Mouse (Mus musculus): ENCODE measurements around the gene Cd160. TPM values are rescaled to one million over a fixed set of nuclear protein-coding genes. Genes with fewer than 3 reads are reported as not detected.

The Cd160 gene
- polyA plus RNA-seq, 1 experiment from 2014 or later, result 0.14 TPM

- no peaks in the 10 kb centered on the region for H3K27me3 ChIP-seq
- H3K36me3 ChIP-seq, result no peaks in the 10 kb centered on the region
- no peak overlapping the region for H3K27ac ChIP-seq (replicated peaks)
- no peak overlapping the region for H3K4me2 ChIP-seq
- no peak for ATAC-seq (ENCODE audit: low read depth)
- H3K4me1 ChIP-seq (replicated peaks), result no peaks in the 10 kb centered on the region
- no peak overlapping the region for H3K9ac ChIP-seq
- no peak overlapping the region for H3K4me3 ChIP-seq
- no peaks in the 10 kb centered on the region for H3K9me3 ChIP-seq
- WGBS, result 87% methylated on average over 7 of the region's 8 CpGs
Measured at GRCm38 (mm10) chr3:96848470-96848869, 19.3 kb upstream of the Cd160 start.

- no peak for ATAC-seq (ENCODE audit: low read depth)
- Histone ChIP-seq H3K27me3 (no peaks in the 10 kb centered on the region), H3K9ac (no peak overlapping the region), H3K36me3 (no peaks in the 10 kb centered on the region), H3K4me1 (replicated peaks) (no peaks in the 10 kb centered on the region), H3K4me2 (no peak overlapping the region), H3K9me3 (no peaks in the 10 kb centered on the region), H3K4me3 (no peak overlapping the region), H3K27ac (replicated peaks) (no peak overlapping the region)
- WGBS, result 25% methylated on average over 6 of the region's 6 CpGs
Measured at GRCm38 (mm10) chr3:96847661-96848060, 18.5 kb upstream of the Cd160 start.

- no peak overlapping the region for H3K4me2 ChIP-seq
- no peak for ATAC-seq (ENCODE audit: low read depth)
- no peaks in the 10 kb centered on the region for H3K9me3 ChIP-seq
- H3K36me3 ChIP-seq, result no peaks in the 10 kb centered on the region
- H3K27me3 ChIP-seq, result no peaks in the 10 kb centered on the region
- no peak overlapping the region for H3K9ac ChIP-seq
- no peak overlapping the region for H3K4me3 ChIP-seq
- 90% methylated on average over 12 of the region's 12 CpGs for WGBS
- no peak overlapping the region for H3K27ac ChIP-seq (replicated peaks)
- H3K4me1 ChIP-seq (replicated peaks), result no peaks in the 10 kb centered on the region
Measured at GRCm38 (mm10) chr3:96846985-96847384, 17.8 kb upstream of the Cd160 start.

- Histone ChIP-seq H3K4me2 (no peak overlapping the region), H3K4me3 (no peak overlapping the region), H3K27ac (replicated peaks) (no peak overlapping the region), H3K9ac (no peak overlapping the region), H3K36me3 (no peaks in the 10 kb centered on the region), H3K27me3 (no peaks in the 10 kb centered on the region), H3K4me1 (replicated peaks) (no peaks in the 10 kb centered on the region), H3K9me3 (no peaks in the 10 kb centered on the region)
- ATAC-seq (ENCODE audit: low read depth), result no peak
- 89% methylated on average over 9 of the region's 9 CpGs for WGBS
Measured at GRCm38 (mm10) chr3:96845806-96846205, 16.7 kb upstream of the Cd160 start.

GRCm38 (mm10) chr3:96845191-96845590, 16.0 kb upstream of the Cd160 start:
- Histone ChIP-seq H3K9me3 (no peaks in the 10 kb centered on the region), H3K27ac (replicated peaks) (no peak overlapping the region), H3K4me2 (no peak overlapping the region), H3K9ac (no peak overlapping the region), H3K36me3 (no peaks in the 10 kb centered on the region), H3K4me3 (no peak overlapping the region), H3K27me3 (no peaks in the 10 kb centered on the region), H3K4me1 (replicated peaks) (no peaks in the 10 kb centered on the region)
- WGBS, result 90% methylated on average over 6 of the region's 6 CpGs
- ATAC-seq (ENCODE audit: low read depth), result no peak

- no peaks in the 10 kb centered on the region for H3K4me1 ChIP-seq (replicated peaks)
- no peak for ATAC-seq (ENCODE audit: low read depth)
- no peak overlapping the region for H3K27ac ChIP-seq (replicated peaks)
- H3K4me2 ChIP-seq, result no peak overlapping the region
- WGBS, result 82% methylated on average over 7 of the region's 7 CpGs
- no peaks in the 10 kb centered on the region for H3K9me3 ChIP-seq
- no peaks in the 10 kb centered on the region for H3K36me3 ChIP-seq
- H3K4me3 ChIP-seq, result no peak overlapping the region
- H3K27me3 ChIP-seq, result no peaks in the 10 kb centered on the region
- H3K9ac ChIP-seq, result no peak overlapping the region
Measured at GRCm38 (mm10) chr3:96838996-96839645, 10.0 kb upstream of the Cd160 start.

GRCm38 (mm10) chr3:96836414-96836813, 7.3 kb upstream of the Cd160 start:
- H3K4me2 ChIP-seq, result no peak overlapping the region
- ATAC-seq (ENCODE audit: low read depth), result no peak
- WGBS, result 68% methylated on average over 2 of the region's 2 CpGs

GRCm38 (mm10) chr3:96834587-96835348, 5.6 kb upstream of the Cd160 start:
- no peaks in the 10 kb centered on the region for H3K4me1 ChIP-seq (replicated peaks)
- 71% methylated on average over 7 of the region's 7 CpGs for WGBS

More at GRCm38 (mm10) chr3:96836414-96836813, 7.3 kb upstream of the Cd160 start:
- Histone ChIP-seq H3K9ac (no peak overlapping the region), H3K36me3 (no peaks in the 10 kb centered on the region), H3K27ac (replicated peaks) (no peak overlapping the region), H3K27me3 (no peaks in the 10 kb centered on the region), H3K9me3 (no peaks in the 10 kb centered on the region), H3K4me3 (no peak overlapping the region), H3K4me1 (replicated peaks) (no peaks in the 10 kb centered on the region)

GRCm38 (mm10) chr3:96832930-96833329, 3.8 kb upstream of the Cd160 start:
- Histone ChIP-seq H3K36me3 (no peaks in the 10 kb centered on the region), H3K27me3 (no peaks in the 10 kb centered on the region), H3K4me3 (no peak overlapping the region), H3K9ac (no peak overlapping the region), H3K4me1 (replicated peaks) (peaks cover 4% of the 10 kb centered on the region), H3K27ac (replicated peaks) (no peak overlapping the region), H3K9me3 (no peaks in the 10 kb centered on the region), H3K4me2 (no peak overlapping the region)
- WGBS, result 37% methylated on average over 5 of the region's 5 CpGs
- no peak for ATAC-seq (ENCODE audit: low read depth)

More at GRCm38 (mm10) chr3:96834587-96835348, 5.6 kb upstream of the Cd160 start:
- H3K4me3 ChIP-seq, result no peak overlapping the region
- no peaks in the 10 kb centered on the region for H3K36me3 ChIP-seq
- H3K4me2 ChIP-seq, result no peak overlapping the region
- no peak for ATAC-seq (ENCODE audit: low read depth)
- no peaks in the 10 kb centered on the region for H3K27me3 ChIP-seq
- H3K9me3 ChIP-seq, result no peaks in the 10 kb centered on the region
- no peak overlapping the region for H3K27ac ChIP-seq (replicated peaks)
- H3K9ac ChIP-seq, result no peak overlapping the region

GRCm38 (mm10) chr3:96829856-96830255, 705 bp upstream of the Cd160 start:
- H3K9me3 ChIP-seq, result no peaks in the 10 kb centered on the region
- H3K27ac ChIP-seq (replicated peaks), result no peak overlapping the region
- WGBS, result 65% methylated on average over 10 of the region's 10 CpGs
- ATAC-seq (ENCODE audit: low read depth), result no peak
- H3K27me3 ChIP-seq, result no peaks in the 10 kb centered on the region
- no peak overlapping the region for H3K4me2 ChIP-seq
- H3K4me1 ChIP-seq (replicated peaks), result peaks cover 4% of the 10 kb centered on the region
- H3K36me3 ChIP-seq, result no peaks in the 10 kb centered on the region
- H3K9ac ChIP-seq, result no peak overlapping the region
- H3K4me3 ChIP-seq, result no peak overlapping the region

- Histone ChIP-seq H3K27ac (replicated peaks) (no peak overlapping the region), H3K36me3 (no peaks in the 10 kb centered on the region), H3K27me3 (no peaks in the 10 kb centered on the region), H3K9me3 (no peaks in the 10 kb centered on the region), H3K4me1 (replicated peaks) (peaks cover 4% of the 10 kb centered on the region), H3K9ac (0 out of 2 replicates have a peak overlapping the region, but pooled peaks have one; percentile 22), H3K4me2 (no peak overlapping the region), H3K4me3 (no peak overlapping the region)
- ATAC-seq (ENCODE audit: low read depth), result no peak
- WGBS, result 36% methylated on average over 15 of the region's 15 CpGs
Measured at GRCm38 (mm10) chr3:96828308-96828864, 765 bp downstream of the Cd160 start.

- H3K27ac ChIP-seq (replicated peaks), result no peak overlapping the region
- no peak for ATAC-seq (ENCODE audit: low read depth)
- 35% methylated on average over 11 of the region's 11 CpGs for WGBS
Measured at GRCm38 (mm10) chr3:96825261-96825660, 3.9 kb downstream of the Cd160 start.

More at GRCm38 (mm10) chr3:96825261-96825660, 3.9 kb downstream of the Cd160 start:
- H3K4me3 ChIP-seq, result no peak overlapping the region
- no peak overlapping the region for H3K9ac ChIP-seq
- peaks cover 4% of the 10 kb centered on the region for H3K4me1 ChIP-seq (replicated peaks)
- no peaks in the 10 kb centered on the region for H3K9me3 ChIP-seq
- H3K36me3 ChIP-seq, result no peaks in the 10 kb centered on the region
- H3K4me2 ChIP-seq, result no peak overlapping the region
- no peaks in the 10 kb centered on the region for H3K27me3 ChIP-seq
